Mouse (Mus musculus) erythroblast, embryonic 14.5 days (primary cell): ENCODE results near the gene Cep55.

Source experiments
- GATA1 ChIP-seq: IDR thresholded peaks from 2 replicates; pipeline ENCODE4 v1.6.1; 2012; ENCODE audit warnings: low read length, inconsistent platforms, mixed read lengths
- TAL1 ChIP-seq: IDR thresholded peaks from 3 replicates; pipeline ENCODE4 v1.6.1; 2012; ENCODE audit warnings: low read length, inconsistent platforms, mixed read lengths

GRCm38 (mm10) chr19:38076251-38076650 lies 21.4 kb downstream of the Cep55 start:
- TF ChIP-seq TAL1 (no peak), GATA1 (no peak)
